Mouse (Mus musculus) kidney, adult 18-20 months (tissue): ENCODE measurements around the gene Zscan10.

Experiments
- DNase-seq: peaks from one replicate; pipeline ENCODE4 v3.0.0; 2021

The Zscan10 gene

DNA sequence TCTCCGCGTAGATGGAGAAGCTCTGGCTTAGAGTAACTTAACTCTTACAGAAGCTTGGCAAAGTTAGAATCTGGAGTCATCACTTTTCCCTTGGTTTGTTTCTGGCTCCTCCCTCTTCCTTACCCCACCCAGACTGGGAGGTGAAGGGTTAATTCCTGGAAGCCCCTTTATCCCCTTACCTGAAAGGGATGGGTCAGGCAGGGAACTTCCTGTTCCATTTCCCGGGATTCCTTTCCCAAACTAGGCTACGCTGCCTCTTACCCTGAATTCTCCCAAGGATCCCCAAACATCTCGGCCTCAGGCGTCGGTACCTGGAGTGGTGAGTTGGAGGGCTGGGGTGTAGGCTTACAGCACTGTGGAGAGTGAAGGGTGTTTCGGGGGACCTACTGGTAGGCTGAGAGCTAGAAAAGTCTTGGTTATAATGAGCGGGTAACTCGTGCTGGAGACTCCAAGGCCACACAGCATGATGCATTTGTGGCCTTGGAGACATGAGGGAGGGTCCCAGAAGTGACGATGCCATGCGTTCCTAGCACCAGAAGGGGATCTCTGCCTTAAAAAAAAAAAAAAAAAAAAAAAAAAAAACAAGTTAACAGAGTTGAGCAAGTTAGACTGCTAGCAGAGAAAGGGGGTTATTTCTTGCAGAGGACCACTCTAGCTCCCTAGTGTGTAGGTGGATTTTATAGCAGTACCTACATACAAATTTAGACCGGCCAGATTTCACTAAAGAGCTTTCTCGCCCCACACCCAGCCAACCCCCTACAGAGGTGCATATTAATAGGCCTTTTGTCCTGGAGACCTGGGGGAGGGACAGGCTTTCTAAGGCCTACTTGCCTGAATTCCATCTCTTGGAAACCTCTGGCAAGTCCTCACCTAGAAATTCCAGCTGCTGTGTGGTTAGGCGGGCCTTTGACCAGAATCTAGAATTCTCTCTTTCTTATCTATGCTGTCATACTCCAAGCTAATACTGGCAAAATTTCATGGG lies at the start of gene Zscan10:
Gene Zscan10, plus strand, starts transcription at position 216 of the 982 bp plus-strand sequence.
- no peak for DNase-seq

- no peak for DNase-seq
These were observed 49.8 kb upstream of the Zscan10 start for GRCm38 (mm10) chr17:23550856-23551255.

GRCm38 (mm10) chr17:23551416-23551815 lies 49.2 kb upstream of the Zscan10 start:
- no peak for DNase-seq

DNA sequence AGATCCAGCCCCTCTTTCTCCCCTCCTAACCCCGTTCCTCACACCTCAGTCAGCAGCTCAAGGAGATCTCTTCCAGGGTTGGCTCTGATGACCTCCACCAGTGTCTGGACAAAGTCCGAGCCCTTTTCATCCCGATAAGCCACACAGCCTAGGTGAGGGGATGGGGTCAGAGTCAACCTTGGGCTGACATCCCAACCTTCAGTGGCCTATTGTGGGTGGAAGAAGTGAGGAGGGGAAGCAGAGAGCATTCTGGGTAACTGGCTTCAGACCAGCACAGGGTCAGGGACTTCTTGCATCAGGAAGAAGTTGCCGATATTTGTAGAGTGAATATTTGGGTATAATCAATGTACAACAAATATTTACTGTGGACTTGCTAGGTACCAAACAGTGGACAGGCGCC lies 48.7 kb upstream of the Zscan10 start:
- no peak for DNase-seq

- no peak for DNase-seq
These were observed 47.6 kb upstream of the Zscan10 start for GRCm38 (mm10) chr17:23552896-23553633.

DNA sequence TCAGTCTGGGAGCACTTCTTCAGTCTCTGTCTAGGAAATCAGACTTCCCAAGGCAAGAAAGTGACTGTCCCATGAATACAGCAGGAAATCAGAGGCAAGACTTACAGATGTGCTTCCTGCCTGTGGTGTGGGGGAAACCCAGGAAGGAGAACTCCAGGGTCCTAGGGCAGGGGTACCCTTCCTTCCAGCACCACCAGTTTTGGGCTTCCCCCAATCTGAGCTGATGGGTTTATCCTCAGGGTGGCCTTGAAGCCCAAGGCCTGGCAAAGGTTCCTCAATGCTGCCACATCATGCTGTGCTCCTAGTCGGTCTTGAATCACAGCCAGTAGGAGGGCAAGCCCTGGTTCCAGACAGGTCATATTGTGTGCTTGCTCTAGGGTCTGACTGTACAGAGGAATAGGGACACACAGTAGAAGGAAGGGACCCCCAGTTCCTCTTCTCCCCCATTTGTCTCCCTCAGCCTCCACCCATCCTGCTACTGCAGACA lies 47.0 kb upstream of the Zscan10 start:
- no peak for DNase-seq

DNA sequence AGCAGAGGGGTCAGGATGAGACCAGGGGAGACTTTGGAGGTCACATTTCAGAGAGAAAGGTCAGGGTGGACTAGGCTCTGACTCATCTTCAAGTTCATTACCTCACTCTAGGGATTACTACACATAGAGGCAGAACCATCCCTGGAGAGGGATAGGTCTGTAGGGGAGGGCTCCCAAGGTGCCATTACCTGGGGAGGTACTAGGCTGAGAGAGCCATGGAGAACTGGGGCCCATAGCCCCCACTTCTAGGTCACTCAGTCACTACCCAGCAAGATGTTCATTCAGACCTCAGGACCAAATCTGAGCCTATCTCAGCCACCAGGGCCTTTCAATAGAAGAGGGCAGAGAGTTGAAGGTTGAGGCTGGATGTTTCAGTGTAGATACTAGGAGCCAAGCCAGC lies 46.3 kb upstream of the Zscan10 start:
- no peak for DNase-seq

- no peak for DNase-seq
These were observed 45.3 kb upstream of the Zscan10 start for GRCm38 (mm10) chr17:23555243-23555916.

- peak; percentile 50 for DNase-seq
These were observed 40.9 kb upstream of the Zscan10 start for GRCm38 (mm10) chr17:23559767-23560166.

DNA sequence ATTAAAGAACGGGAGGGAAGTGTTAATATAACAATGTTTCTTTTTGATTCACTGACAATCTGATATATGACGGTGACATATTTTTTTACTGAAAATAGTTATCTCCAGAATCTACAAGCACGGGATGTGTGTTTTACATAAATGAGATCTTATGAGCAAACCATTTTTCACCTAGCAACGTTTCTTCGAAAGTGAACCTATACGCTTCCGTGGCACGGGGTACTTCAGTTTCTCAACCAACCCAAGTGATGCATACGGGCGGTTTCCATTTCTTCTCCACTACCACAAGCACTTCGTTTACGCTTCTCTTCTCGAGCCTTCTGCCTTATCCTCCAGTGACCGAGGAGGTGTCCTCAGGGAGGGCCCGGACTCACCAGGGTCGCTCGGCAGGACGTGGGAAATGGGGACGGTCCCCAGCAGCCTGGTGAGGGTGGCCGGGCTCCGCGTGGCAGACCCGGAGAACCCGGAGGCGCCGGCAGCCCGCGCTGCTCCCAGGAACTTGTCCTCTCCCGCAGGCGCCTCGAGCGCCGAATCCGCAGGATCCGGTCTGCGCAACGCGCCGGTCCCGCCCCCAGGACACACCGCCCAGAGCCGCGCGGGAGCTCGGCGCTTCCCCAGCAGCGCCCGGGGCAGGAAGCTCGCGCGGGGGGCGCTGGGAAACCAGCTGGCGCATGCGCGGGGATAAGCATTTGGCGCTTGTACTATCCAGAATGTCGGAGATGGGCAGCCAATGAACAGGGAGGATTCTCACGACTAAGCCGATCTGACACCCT lies 36.9 kb upstream of the Zscan10 start, which contains the start of gene Zfp213:
Gene Zfp213, minus strand, starts transcription at position 644 of the 773 bp plus-strand sequence.
- DNase-seq, result peak; percentile 95

DNA sequence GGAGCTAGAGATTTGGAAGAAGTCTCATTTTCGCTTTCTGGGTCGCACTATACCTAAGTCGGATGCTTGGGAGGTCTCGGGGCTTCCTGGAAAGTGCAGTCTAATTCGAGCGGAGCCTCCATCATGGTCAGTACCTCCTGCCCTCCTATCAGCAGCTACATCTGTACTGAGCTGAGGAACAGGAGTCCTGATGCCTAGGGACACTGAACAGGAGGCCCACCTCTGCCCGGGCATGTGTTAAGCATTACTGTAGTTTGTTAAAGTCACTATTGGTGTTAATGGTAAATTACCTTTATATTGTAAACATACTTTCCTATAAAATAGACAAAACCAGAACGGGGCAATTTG lies 36.3 kb upstream of the Zscan10 start:
- no peak for DNase-seq

DNA sequence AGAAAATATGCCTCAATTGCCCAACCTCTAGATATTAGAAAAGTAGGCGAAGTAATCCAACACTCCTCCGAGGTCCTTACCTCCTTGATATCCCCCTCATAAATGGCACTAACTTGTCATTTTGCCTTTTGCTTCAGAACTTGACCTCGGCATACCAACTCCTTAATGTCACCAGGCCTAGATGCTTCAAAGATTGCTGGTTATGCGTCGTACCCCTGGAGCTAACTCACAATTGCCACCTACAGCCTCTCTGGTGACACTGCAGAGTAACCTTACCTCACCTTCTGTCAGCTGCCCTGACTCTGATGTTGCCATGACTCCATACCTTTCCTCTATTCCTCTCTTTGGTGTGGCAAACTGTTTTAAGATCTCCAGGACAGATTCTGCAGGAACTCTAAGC lies 33.9 kb upstream of the Zscan10 start:
- no peak for DNase-seq

DNA sequence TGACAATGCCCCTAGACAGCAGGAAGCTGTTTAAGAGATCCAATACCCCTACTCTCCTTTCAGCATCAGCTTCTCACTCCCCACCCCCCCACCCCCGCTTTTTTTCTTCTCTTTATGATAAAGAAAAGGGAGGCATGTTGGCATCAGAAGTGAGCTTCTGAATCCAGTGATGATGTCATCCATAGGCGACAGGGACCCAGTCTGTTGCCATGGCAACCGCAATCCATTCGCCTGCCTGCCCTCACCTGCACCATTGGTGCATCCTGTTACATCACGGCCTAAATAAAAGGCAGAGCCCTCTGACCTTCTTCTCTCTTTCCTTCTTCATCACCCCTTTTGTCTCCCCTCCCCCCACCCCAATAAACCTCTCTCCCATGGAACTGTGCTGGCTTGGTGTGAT lies 32.3 kb upstream of the Zscan10 start:
- DNase-seq, result no peak

GRCm38 (mm10) chr17:23570017-23570416 lies 30.6 kb upstream of the Zscan10 start:
- DNase-seq, result peak; percentile 51

DNA sequence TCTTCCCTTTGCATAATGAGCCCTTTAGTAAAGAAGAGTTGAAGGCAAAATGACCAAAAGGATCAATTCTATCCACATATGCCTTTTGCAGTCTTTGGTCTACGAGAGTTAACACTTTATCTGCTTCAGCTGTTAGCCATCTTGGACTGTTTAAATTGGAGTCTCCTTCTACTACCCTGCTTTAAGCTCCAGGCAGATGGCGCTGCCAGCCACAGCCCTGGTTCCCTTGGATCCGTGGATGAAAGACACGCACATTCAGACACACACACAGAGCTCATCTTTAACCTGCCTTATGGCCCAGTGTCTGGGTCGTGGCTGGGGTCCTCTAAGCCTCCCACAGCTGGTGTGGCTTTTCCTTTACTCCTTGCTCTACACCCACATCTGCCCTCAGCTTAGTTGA lies 29.6 kb upstream of the Zscan10 start:
- no peak for DNase-seq

- DNase-seq, result no peak
These were observed 28.6 kb upstream of the Zscan10 start for GRCm38 (mm10) chr17:23572059-23572458.

- DNase-seq, result no peak
These were observed 26.5 kb upstream of the Zscan10 start for GRCm38 (mm10) chr17:23574130-23574529.

DNA sequence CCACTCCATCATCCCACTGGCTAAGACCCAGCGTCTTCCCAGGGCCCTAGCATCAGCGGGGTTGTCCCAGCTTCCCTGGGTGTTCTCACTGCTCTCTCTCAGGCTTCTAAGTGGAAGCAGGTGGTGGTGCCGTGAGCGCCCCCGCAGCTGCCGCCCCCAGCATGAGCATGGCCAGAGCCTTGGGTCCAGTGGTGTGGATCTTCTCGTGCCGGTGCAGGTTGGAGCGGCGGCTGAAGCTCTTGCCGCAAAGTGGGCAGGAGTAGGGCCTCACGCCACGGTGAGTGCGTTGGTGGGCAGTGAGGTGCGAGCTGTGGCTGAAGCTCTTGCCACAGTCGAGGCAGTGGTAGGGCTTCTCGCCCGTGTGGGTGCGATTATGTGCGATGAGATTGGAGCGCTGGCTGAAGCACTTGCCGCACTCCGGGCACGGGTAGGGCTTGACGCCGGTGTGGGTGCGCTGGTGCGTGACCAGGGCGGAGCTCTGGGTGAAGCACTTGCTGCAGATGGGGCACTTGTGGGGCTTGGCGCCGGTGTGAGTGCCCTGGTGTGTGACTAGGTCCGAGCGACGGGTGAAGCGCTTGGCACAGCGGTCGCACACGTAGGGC lies 24.6 kb upstream of the Zscan10 start:
- no peak for DNase-seq

- DNase-seq, result no peak
These were observed 15.9 kb upstream of the Zscan10 start for GRCm38 (mm10) chr17:23584786-23585185.

DNA sequence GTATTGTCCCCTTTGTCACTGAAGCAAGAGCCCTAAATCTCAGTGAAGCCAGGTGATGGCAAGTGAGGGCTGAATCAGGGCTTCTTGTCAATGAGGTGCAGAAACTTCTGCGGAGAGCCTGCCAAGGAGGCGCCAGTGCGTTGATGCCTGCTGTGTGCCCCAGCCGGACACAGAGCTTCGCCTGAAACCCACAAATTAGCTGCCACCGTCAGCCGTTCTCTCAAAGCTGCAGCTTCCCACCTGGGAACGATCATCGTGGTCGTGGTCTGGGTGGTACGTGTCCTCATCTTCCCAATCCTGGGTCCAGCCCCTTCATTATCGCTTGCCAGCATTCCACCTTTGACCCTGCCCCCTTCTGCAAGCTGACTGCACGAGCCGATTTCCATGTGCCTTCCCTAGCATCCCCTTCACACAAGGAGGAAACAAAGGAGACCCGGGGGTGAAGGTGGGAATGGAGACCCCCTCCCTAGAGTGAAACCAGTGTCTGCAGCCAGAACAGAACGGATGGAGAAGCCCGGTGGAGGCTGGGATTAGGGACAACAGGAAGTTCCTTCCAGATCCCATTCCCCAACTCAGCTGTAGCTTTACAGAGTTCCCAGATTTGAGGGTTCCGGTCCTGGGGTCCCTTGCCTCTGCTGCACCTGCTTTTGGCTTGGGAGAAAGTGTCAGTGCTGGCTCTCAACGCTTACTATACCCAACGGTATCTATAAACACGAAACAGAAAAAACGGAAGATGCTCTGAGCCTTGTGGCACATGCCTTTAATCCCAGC lies 14.8 kb upstream of the Zscan10 start:
- DNase-seq, result peak; percentile 52

GRCm38 (mm10) chr17:23587253-23587652 lies 13.4 kb upstream of the Zscan10 start:
- no peak for DNase-seq
